Mouse (Mus musculus): ENCODE data around the gene Dtx4.

GRCm38 (mm10) chr19:12418312-12418711, 82.9 kb downstream of the Dtx4 start:
- TF ChIP-seq CTCF (conservative IDR thresholded peaks at IDR 0.05 in 1 of 2, IDR thresholded peaks at IDR 0.05 in 1 of 2; ENCODE audit: low read depth in 2 of 2, low read length in 2 of 2) = no peak
- no peak for TF ChIP-seq ZMIZ1 (IDR thresholded peaks at IDR 0.05; ENCODE audit: low read depth, low read length)
- no peak for TF ChIP-seq CHD1 (IDR thresholded peaks at IDR 0.05; ENCODE audit: low read depth, low read length)
- TF ChIP-seq POLR2A (IDR thresholded peaks at IDR 0.05; ENCODE audit: low read depth, low read length) = no peak
- TF ChIP-seq NRF1 (IDR thresholded peaks at IDR 0.05; ENCODE audit: low read depth, low read length) = no peak
- no peak for TF ChIP-seq ZKSCAN1 (IDR thresholded peaks at IDR 0.05; ENCODE audit: borderline replicate concordance, low read depth, low read length)

Data from CH12.LX (cell line).